Mouse (Mus musculus) heart, postnatal 0 days (tissue): Measurements from ENCODE around the gene Qpct.

ENCODE experiments used
- CTCF ChIP-seq: IDR thresholded peaks from 2 replicates; pipeline ENCODE4 v1.5.1; 2016; ENCODE audit warnings: antibody characterized with exemption, control low read depth, low read depth
- EP300 ChIP-seq: IDR thresholded peaks from 2 replicates; pipeline ENCODE4 v1.6.1; 2016; ENCODE audit warnings: antibody characterized with exemption, low read depth

- no peak for TF ChIP-seq CTCF
- TF ChIP-seq EP300 = no peak
Measured at GRCm38 (mm10) chr17:79136401-79136800, 84.7 kb downstream of the Qpct start.
